Mouse (Mus musculus) fibroblast of lung, adult 2 months (primary cell): ENCODE measurements around the gene Slc46a1.
A peak's percentile ranks its signal among the peaks of the same experiment; 100 is the strongest.

Experiments
- DNase-seq: peaks from one replicate; pipeline ENCODE4 v3.0.0-alpha.2; 2011; ENCODE audit warnings: low read depth

The Slc46a1 gene

GRCm38 (mm10) chr11:78502909-78503650 lies 37.6 kb downstream of the Slc46a1 start, which contains the start of gene Sebox:
TSS of gene Sebox (plus strand) at chr11:78503447.
- DNase-seq = no peak

- no peak for DNase-seq
Measured at GRCm38 (mm10) chr11:78505430-78505829, 39.9 kb downstream of the Slc46a1 start.

- no peak for DNase-seq
Measured at GRCm38 (mm10) chr11:78509148-78509547, 43.7 kb downstream of the Slc46a1 start.

- DNase-seq = peak; percentile 66
Measured at GRCm38 (mm10) chr11:78512025-78512957, 46.8 kb downstream of the Slc46a1 start, which contains the start of the genes Tmem199 and Poldip2. TSS of gene Tmem199 (minus strand) at chr11:78512172. TSS of gene Poldip2 (plus strand) at chr11:78512193.

GRCm38 (mm10) chr11:78513106-78513790 lies 47.8 kb downstream of the Slc46a1 start:
- DNase-seq = no peak

- no peak for DNase-seq
Measured at GRCm38 (mm10) chr11:78515549-78516325, 50.2 kb downstream of the Slc46a1 start.

- DNase-seq = no peak
Measured at GRCm38 (mm10) chr11:78518931-78519330, 53.4 kb downstream of the Slc46a1 start.
